Mouse (Mus musculus) forebrain, embryonic 13.5 days (tissue): ENCODE results near the gene Bche. TPM values are rescaled to one million over a fixed set of nuclear protein-coding genes. Genes with fewer than 3 reads are reported as not detected.

ENCODE experiments used
- ATAC-seq: fragments of 200-750 bp; cut with Nextera tagmentation; 2 replicates; pipeline ENCODE4 v1.8.0; 2017
- H3K27ac ChIP-seq: fragments of 300-500 bp; sonication (generic); 2 replicates; pipeline ENCODE4 v1.5.1; 2015; ENCODE audit warnings: inconsistent platforms, mild to moderate bottlenecking, moderate library complexity
- H3K27me3 ChIP-seq: fragments of 300-500 bp; sonication (generic); 2 replicates; pipeline ENCODE4 v1.6.1; 2015; ENCODE audit warnings: mild to moderate bottlenecking, inconsistent platforms
- H3K36me3 ChIP-seq: fragments of 300-500 bp; sonication (generic); 2 replicates; pipeline ENCODE4 v1.6.1; 2015; ENCODE audit warnings: mild to moderate bottlenecking, inconsistent platforms; ENCODE audit not compliant: poor library complexity, severe bottlenecking
- H3K4me1 ChIP-seq: fragments of 300-500 bp; sonication (generic); 2 replicates; pipeline ENCODE4 v1.6.1; 2015; ENCODE audit warnings: inconsistent platforms
- H3K4me2 ChIP-seq: fragments of 300-500 bp; sonication (generic); 2 replicates; pipeline ENCODE4 v1.6.1; 2015; ENCODE audit warnings: inconsistent platforms, mild to moderate bottlenecking, moderate library complexity
- H3K4me3 ChIP-seq: fragments of 300-500 bp; sonication (generic); 2 replicates; pipeline ENCODE4 v1.5.1; 2015; ENCODE audit warnings: mild to moderate bottlenecking, inconsistent platforms
- H3K9ac ChIP-seq: fragments of 300-500 bp; sonication (generic); 2 replicates; pipeline ENCODE4 v1.6.1; 2015; ENCODE audit warnings: mild to moderate bottlenecking, inconsistent platforms
- H3K9me3 ChIP-seq: fragments of 300-500 bp; sonication (generic); replicated peaks from 2 replicates; pipeline ENCODE4 v1.6.1; 2016; ENCODE audit warnings: inconsistent platforms
- WGBS: fragments of 180-500 bp; shearing (Covaris S2); methylation state at CpG from one replicate; pipeline ENCODE4 v1.1.7; 2015; 5-methylcytosine and 5-hydroxymethylcytosine counted together
- polyA plus RNA-seq: library from polyadenylated mRNA; unstranded; fragments of >200 nt; fragmentation: Nextera tagmentation; extraction: Ambion mirVana; gene quantifications from 2 replicates; pipeline ENCODE4 v1.2.1, GENCODE M21; 2015

Gene Bche
- polyA plus RNA-seq, 1 experiment from 2014 or later = 0.76 TPM

DNA sequence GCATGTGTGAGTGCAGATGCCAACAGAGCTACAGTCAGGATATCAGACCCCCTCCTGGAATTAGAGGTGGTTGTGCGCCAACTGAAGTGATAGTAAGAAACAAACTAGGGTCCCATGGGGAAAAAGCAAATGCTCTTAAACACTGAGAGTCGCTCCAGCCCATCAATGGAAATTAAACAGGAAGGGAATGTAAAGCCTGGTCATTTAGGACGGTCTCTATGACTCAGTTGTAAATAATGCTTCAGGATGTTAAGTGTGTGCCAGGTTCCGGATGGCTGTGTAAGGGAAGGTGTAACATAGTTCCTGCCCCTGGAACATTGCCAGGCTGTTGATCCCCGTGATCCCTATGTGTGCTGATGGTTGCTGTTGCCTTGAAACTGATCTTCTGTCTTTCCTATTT lies 40.0 kb downstream of the Bche start:
- Histone ChIP-seq H3K27ac (no peak overlapping the region), H3K27me3 (no peaks in the 10 kb centered on the region), H3K4me2 (no peak overlapping the region), H3K9ac (no peak overlapping the region), H3K4me3 (no peak overlapping the region), H3K36me3 (no peaks in the 10 kb centered on the region), H3K9me3 (no peaks in the 10 kb centered on the region), H3K4me1 (no peaks in the 10 kb centered on the region)
- ATAC-seq = no peak
- WGBS = 88% methylated on average over 5 of the region's 5 CpGs

DNA sequence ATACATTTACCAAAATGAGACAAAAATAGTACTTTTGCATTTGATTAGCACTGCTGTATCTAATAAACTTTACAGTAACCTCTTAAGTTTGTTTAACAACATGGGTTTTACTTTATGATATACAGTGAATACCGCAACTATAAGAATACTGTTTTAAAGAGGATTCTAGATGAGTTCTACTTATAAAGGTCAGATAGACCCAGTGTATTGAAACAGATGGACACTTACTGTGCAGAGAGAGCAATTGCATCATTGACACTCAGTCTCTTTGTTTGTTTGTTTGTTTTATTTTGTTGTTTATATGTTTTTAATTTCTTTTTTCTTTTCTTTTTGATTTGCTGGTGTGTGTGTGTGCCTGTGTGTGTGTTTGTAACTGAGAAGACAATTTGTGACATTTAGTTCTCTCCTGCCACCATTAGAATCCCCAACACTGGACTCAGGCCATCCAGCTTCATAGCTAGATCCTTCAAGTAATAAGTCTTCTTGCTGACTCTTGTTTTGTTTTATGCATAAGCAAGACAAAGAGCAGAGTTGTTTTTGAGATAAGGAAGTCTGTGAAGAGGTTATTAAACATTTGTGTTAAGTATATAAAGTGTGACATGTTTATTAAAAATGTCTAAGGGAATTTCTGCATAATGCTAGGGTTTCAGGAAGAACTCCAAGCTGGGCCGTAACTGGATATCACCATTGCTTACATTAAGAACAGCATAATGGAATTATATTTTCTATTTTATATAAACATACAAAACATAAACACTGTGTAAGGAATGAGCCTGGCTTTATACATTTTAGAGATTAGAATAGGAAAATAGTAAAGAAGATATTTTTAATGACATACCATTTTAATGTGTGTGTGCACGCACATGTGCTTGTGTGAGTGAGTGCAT lies 40.7 kb downstream of the Bche start:
- H3K36me3 ChIP-seq = no peaks in the 10 kb centered on the region
- no peak overlapping the region for H3K27ac ChIP-seq
- no peaks in the 10 kb centered on the region for H3K27me3 ChIP-seq
- no peak overlapping the region for H3K4me3 ChIP-seq
- no peaks in the 10 kb centered on the region for H3K9me3 ChIP-seq
- ATAC-seq = no peak
- 94% methylated on average over 3 of the region's 3 CpGs for WGBS
- H3K4me1 ChIP-seq = no peaks in the 10 kb centered on the region
- H3K9ac ChIP-seq = no peak overlapping the region
- no peak overlapping the region for H3K4me2 ChIP-seq

DNA sequence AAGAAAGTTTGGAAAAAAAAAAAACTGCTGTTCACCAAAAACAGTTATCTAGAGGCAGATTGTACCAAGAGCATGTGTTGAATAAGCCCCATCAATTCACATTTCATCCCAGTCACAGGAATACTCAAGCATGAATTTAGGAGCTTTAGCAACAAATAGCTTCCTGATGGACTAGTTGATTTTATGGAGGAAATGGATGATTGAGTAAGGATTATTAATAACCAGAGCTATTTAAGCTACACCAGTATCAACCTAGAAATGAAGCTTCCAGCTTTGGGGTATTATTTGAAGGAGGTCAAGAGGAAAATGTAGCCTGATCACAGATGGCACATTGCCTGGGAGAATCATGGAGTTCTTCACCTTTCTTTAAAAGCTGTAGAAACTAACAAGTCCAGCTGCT lies 57.9 kb downstream of the Bche start:
- H3K4me2 ChIP-seq = no peak overlapping the region
- ATAC-seq = no peak
- no peaks in the 10 kb centered on the region for H3K27me3 ChIP-seq
- no peaks in the 10 kb centered on the region for H3K4me1 ChIP-seq
- no peak overlapping the region for H3K9ac ChIP-seq
- no peak overlapping the region for H3K27ac ChIP-seq
- H3K36me3 ChIP-seq = no peaks in the 10 kb centered on the region
- no peak overlapping the region for H3K4me3 ChIP-seq
- H3K9me3 ChIP-seq = no peaks in the 10 kb centered on the region

DNA sequence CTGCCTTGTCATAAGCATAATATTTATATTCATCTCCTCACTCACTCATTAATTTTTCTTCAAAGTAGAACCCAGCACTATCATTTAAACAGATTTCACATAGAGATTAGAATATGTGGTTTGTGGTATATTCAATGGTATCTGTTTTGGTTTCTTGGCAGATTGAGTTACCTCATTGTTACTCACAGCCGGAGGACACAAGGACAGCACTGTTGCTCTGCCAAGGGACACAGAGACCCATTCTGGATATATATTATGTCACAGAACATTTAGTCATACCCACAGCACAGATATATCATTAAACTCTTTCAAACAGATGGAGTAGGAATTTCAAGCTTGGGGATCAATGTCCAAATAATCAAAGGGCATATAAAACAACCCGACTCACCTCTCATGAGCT lies 61.2 kb downstream of the Bche start:
- Histone ChIP-seq H3K4me1 (no peaks in the 10 kb centered on the region), H3K27me3 (no peaks in the 10 kb centered on the region), H3K4me2 (no peak overlapping the region), H3K9me3 (no peaks in the 10 kb centered on the region), H3K36me3 (no peaks in the 10 kb centered on the region), H3K9ac (no peak overlapping the region), H3K27ac (no peak overlapping the region), H3K4me3 (no peak overlapping the region)
- 84% methylated on average over 2 of the region's 2 CpGs for WGBS
- ATAC-seq = no peak

DNA sequence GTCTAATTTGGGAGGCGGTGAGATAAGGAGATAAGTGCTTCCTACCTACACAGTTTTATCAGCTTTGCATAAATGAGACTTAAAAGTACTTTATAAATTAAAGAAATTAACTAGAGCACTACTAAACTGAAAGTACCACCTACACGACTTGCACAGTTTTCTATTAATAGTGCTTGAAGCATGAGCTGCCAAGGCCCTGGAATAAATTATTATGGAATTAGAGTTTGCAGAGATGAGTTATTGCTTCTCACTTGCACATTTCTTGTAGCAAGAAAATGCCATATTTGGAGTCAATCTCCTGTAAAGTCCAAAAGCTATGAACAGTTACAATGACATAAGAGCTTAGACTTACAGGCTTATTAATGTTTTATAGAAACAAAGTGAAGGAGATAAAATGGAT lies 96.8 kb downstream of the Bche start:
- Histone ChIP-seq H3K4me3 (no peak overlapping the region), H3K36me3 (no peaks in the 10 kb centered on the region), H3K27me3 (no peaks in the 10 kb centered on the region), H3K4me1 (no peaks in the 10 kb centered on the region), H3K4me2 (no peak overlapping the region), H3K9ac (no peak overlapping the region), H3K27ac (no peak overlapping the region), H3K9me3 (no peaks in the 10 kb centered on the region)
- ATAC-seq = no peak
- 89% methylated on average over 2 of the region's 2 CpGs for WGBS

DNA sequence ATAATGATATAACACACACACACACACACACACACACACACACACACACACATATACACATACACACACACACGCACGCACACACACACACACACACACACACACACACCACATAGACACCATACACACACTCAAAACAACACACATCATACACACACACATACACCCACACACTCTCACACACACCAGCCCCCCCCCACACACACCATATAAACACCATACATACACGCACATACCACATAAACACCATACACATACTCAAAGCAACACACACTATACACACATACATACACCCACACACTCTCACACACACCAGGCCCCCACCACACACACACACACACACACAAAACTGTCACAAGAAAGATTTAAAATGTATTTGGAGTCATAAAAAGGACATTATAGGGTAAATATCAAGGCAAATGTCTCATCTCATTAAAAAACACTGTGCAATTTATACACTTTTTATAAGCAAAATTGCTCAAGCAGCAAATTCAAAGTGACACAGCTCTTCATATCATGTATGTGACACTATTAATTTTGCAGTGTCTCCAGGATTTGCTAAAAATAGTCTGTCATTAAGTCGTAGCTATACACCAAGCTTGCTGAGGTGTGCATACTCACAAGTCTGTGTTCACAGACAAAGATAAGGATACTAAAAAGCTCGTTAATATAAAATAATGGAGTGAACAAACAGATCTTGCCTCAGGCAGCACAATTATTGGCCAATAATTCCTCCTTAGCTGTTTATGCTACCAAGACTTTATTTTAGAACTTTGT lies 116.3 kb downstream of the Bche start:
- Histone ChIP-seq H3K9ac (no peak overlapping the region), H3K4me3 (no peak overlapping the region), H3K27me3 (no peaks in the 10 kb centered on the region), H3K27ac (no peak overlapping the region), H3K4me2 (no peak overlapping the region), H3K9me3 (no peaks in the 10 kb centered on the region), H3K36me3 (no peaks in the 10 kb centered on the region), H3K4me1 (no peaks in the 10 kb centered on the region)
- WGBS = 61% methylated on average over 3 of the region's 5 CpGs
- no peak for ATAC-seq
